Comparison of ENCODE assay signal across 14 mouse cellular contexts in genomic region chr4:57489887-57490286, GRCm38 (mm10). TPM values are rescaled to one million over a fixed set of nuclear protein-coding genes. Genes with fewer than 3 reads are reported as not detected.
DNase-seq lines count a peak whose midpoint lies in the region; ATAC-seq and TF ChIP-seq lines count a peak whose summit lies in the region.
"Had no signal": no experiment of that assay in that cellular context is flagged by ENCODE, and none has a peak within 500 bp of the region (broad histone marks: within the 10 kb centered on the region; RNA-seq: fewer than 3 reads in every experiment).

No protein-coding gene starts in this region.

- no peak overlapping the region for H3K4me3 ChIP-seq in embryonic facial prominence, embryonic 12.5 days
- no peak overlapping the region for H3K4me3 ChIP-seq in embryonic facial prominence, embryonic 10.5 days
- H3K4me3 ChIP-seq in left cerebral cortex, adult 2 months = no peak overlapping the region
- no peak overlapping the region for H3K4me3 ChIP-seq in heart, embryonic 15.5 days
- H3K4me3 ChIP-seq: liver, embryonic 13.5 days had no signal

- H3K27ac ChIP-seq in embryonic facial prominence, embryonic 12.5 days = peak overlapping the region; percentile 12; the same call in 1 of the 2 replicates
- no peak overlapping the region for H3K27ac ChIP-seq in embryonic facial prominence, embryonic 10.5 days (replicated peaks)
- H3K27ac ChIP-seq in left cerebral cortex, adult 2 months = no peak overlapping the region
- H3K27ac ChIP-seq in heart, embryonic 15.5 days = peak overlapping the region; percentile 72
- H3K27ac ChIP-seq: hindbrain, postnatal 0 days; liver, embryonic 13.5 days had no signal

- TF ChIP-seq CTCF in left cerebral cortex, adult 2 months (IDR thresholded peaks at IDR 0.05) = peak; percentile 1

- ATAC-seq in embryonic facial prominence, embryonic 12.5 days (ENCODE audit: insufficient number of reproducible peaks, insufficient read depth, low FRiP score, low TSS enrichment) = no peak
- ATAC-seq in heart, embryonic 15.5 days (replicated peaks; ENCODE audit: insufficient number of reproducible peaks, insufficient read depth, low FRiP score, low read depth) = no peak
- ATAC-seq: hindbrain, postnatal 0 days had no signal

- peaks cover 6% of the 10 kb centered on the region; the same call in 1 of the 2 replicates for H3K4me1 ChIP-seq in embryonic facial prominence, embryonic 12.5 days
- peaks cover 4% of the 10 kb centered on the region; the same call in 1 of the 2 replicates for H3K4me1 ChIP-seq in embryonic facial prominence, embryonic 10.5 days
- peaks cover 17% of the 10 kb centered on the region for H3K4me1 ChIP-seq in heart, embryonic 15.5 days (replicated peaks)
- H3K4me1 ChIP-seq: liver, embryonic 13.5 days had no signal

- H3K9ac ChIP-seq in embryonic facial prominence, embryonic 12.5 days = no peak overlapping the region
- H3K9ac ChIP-seq in heart, embryonic 15.5 days = no peak overlapping the region
- H3K9ac ChIP-seq: liver, embryonic 13.5 days had no signal

- no peaks in the 10 kb centered on the region for H3K9me3 ChIP-seq in embryonic facial prominence, embryonic 12.5 days
- H3K9me3 ChIP-seq in embryonic facial prominence, embryonic 10.5 days = no peaks in the 10 kb centered on the region
- H3K9me3 ChIP-seq in heart, embryonic 15.5 days (replicated peaks) = no peaks in the 10 kb centered on the region
- H3K9me3 ChIP-seq: liver, embryonic 13.5 days had no signal

- no peaks in the 10 kb centered on the region for H3K27me3 ChIP-seq in embryonic facial prominence, embryonic 12.5 days
- no peaks in the 10 kb centered on the region for H3K27me3 ChIP-seq in embryonic facial prominence, embryonic 10.5 days (replicated peaks; ENCODE audit: low read depth, poor library complexity, severe bottlenecking)
- no peaks in the 10 kb centered on the region for H3K27me3 ChIP-seq in heart, embryonic 15.5 days
- H3K27me3 ChIP-seq: liver, embryonic 13.5 days had no signal

- H3K4me2 ChIP-seq in embryonic facial prominence, embryonic 12.5 days (replicated peaks) = no peak overlapping the region
- H3K4me2 ChIP-seq in heart, embryonic 15.5 days = no peak overlapping the region
- H3K4me2 ChIP-seq: liver, embryonic 13.5 days had no signal

- WGBS in embryonic facial prominence, embryonic 12.5 days = 78% methylated on average over 6 of the region's 6 CpGs
- WGBS in embryonic facial prominence, embryonic 10.5 days = 93% methylated on average over 6 of the region's 6 CpGs
- 41% methylated on average over 6 of the region's 6 CpGs for WGBS in heart, embryonic 15.5 days

- intact Hi-C loops in left cerebral cortex, adult 2 months (cut with DNase I) = loop anchor here (5.0 kb wide), 1 partner anchor 77 kb away; the partner anchor contains the start of gene Pakap
- intact Hi-C loops in left cerebral cortex, postnatal 36 days (cut with DNase I) = no loop called here

- DNase-seq in embryonic facial prominence, embryonic 10.5 days (ENCODE audit: low spot score) = no peak
- DNase-seq in left cerebral cortex, adult 2 months (ENCODE audit: extremely low spot score in 1 of 2, low spot score in 2 of 2) = no peak
- DNase-seq in left cerebral cortex, postnatal 36 days (ENCODE audit: low spot score in 2 of 2) = no peak
- DNase-seq in Muller cell, postnatal 12 days (ENCODE audit: inconsistent ontology term) = peak; percentile 57
- no peak for DNase-seq in adrenal gland, postnatal 36 days
- no peak for DNase-seq in layer of hippocampus, postnatal 25 days (ENCODE audit: extremely low spot score in 1 of 2, low spot score in 1 of 2)
- DNase-seq: cerebellum, adult 11-12 months; liver, embryonic 13.5 days; spleen, adult 18-20 months had no signal

- no peaks in the 10 kb centered on the region for H3K36me3 ChIP-seq in embryonic facial prominence, embryonic 12.5 days
- H3K36me3 ChIP-seq in embryonic facial prominence, embryonic 10.5 days (replicated peaks) = no peaks in the 10 kb centered on the region
- no peaks in the 10 kb centered on the region for H3K36me3 ChIP-seq in heart, embryonic 15.5 days
- H3K36me3 ChIP-seq: liver, embryonic 13.5 days had no signal

RNA-seq across cellular contexts. Expression of gene Palm2, which starts 55.8 kb away (rescaled TPM):
- polyA plus RNA-seq in embryonic facial prominence, embryonic 12.5 days (2016; fragmentation: Nextera tagmentation; extraction: Ambion mirVana) = 11.0 and 11.5 TPM in 2 replicates
- 3.7 and 4.1 TPM in 2 replicates for polyA plus RNA-seq in embryonic facial prominence, embryonic 10.5 days (2016; fragmentation: Nextera tagmentation; extraction: Ambion mirVana)
- total RNA-seq in left cerebral cortex, adult 2 months (2021) = 10 to 100 TPM; 60.4 to 64.3 TPM
- 10 to 100 TPM; 59.0 to 68.7 TPM for total RNA-seq in left cerebral cortex, postnatal 36 days (2021)
- polyA plus RNA-seq in heart, embryonic 15.5 days (2015; fragmentation: Nextera tagmentation; extraction: Ambion mirVana) = 14.0 and 20.2 TPM in 2 replicates
- 10 to 100 TPM; 12.7 to 47.5 TPM for total RNA-seq in adrenal gland, postnatal 36 days (2021)
- total RNA-seq in layer of hippocampus, postnatal 25 days (2021) = 10 to 100 TPM; 43.4 to 46.0 TPM
- total RNA-seq: common myeloid progenitor, adult 5-6 weeks; megakaryocyte-erythroid progenitor cell, adult 5-6 weeks had no signal

Comparison
In these comparisons a context has a peak if more than half of its experiments do, and no peak if none do; other contexts are left out.
1. H3K27ac ChIP-seq: peak in embryonic facial prominence, embryonic 12.5 days (single experiment) and heart, embryonic 15.5 days (single experiment); none in embryonic facial prominence, embryonic 10.5 days (single experiment) and left cerebral cortex, adult 2 months (single experiment).